Mouse (Mus musculus): ENCODE measurements around the gene Golt1a. TPM values are rescaled to one million over a fixed set of nuclear protein-coding genes. Genes with fewer than 3 reads are reported as not detected.

The Golt1a gene
- polyA plus RNA-seq, 1 experiment from 2014 or later, result 5.8 TPM

DNA sequence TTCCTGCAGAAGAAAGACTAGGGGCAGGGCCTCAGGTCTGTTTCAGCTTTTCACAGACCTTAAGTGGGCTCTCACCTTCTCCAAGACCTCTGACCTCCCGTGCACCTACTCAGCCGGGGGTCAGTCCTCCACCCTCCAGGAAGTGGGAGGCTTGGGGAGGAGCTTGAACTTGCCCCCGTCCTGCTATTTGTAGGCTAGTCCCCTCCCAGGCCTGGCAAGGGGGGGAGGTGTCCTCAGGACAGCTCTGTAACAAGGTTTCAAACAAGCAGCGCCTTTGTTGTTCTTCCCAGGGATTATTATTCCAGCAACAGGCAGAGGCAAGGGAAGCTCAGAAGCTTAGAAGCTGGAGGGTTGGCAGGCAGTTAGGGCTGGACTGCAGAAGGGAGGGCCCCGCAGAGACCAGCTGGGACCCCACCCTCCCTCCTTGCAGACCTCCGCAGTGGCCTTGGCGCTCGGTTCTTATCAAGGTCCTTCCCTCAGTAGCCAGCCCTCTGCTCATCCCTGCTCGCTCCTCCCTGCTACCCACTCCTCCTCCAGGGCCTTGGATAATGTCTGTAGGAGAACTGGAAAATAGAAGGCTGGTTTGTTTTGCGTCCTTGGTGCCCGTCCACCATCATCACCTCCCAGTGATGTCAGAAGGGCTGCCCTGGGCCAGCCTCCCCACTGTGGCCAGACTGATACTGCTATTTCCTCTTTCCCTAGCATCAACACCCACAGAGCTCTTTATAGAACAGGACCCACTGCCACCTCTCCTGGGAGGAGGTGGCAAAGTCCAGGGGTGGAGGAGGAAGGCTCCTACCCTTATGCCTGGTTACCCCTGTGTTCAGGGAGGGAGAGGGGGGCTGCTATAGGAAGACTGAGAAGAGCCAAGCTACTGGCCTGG is 58.2 kb downstream of the Golt1a start:
- H3K27ac ChIP-seq, result no peak overlapping the region
- peak overlapping the region; percentile 0; the same call in 1 of the 2 replicates for H3K4me2 ChIP-seq
- no peak overlapping the region for H3K4me3 ChIP-seq
- H3K4me1 ChIP-seq, result peaks cover 37% of the 10 kb centered on the region
- ATAC-seq, result no peak
- H3K27me3 ChIP-seq (replicated peaks), result peaks cover 42% of the 10 kb centered on the region
- H3K36me3 ChIP-seq, result no peaks in the 10 kb centered on the region
- no peaks in the 10 kb centered on the region for H3K9me3 ChIP-seq (replicated peaks)
- 7% methylated on average over 11 of the region's 11 CpGs for WGBS (ENCODE audit: insufficient replicate concordance)
- H3K9ac ChIP-seq, result no peak overlapping the region

GRCm38 (mm10) chr1:133368644-133369043 is 59.0 kb downstream of the Golt1a start:
- H3K4me3 ChIP-seq, result no peak overlapping the region
- H3K9ac ChIP-seq, result no peak overlapping the region
- ATAC-seq, result no peak
- H3K27ac ChIP-seq, result no peak overlapping the region
- no peaks in the 10 kb centered on the region for H3K9me3 ChIP-seq (replicated peaks)
- H3K4me1 ChIP-seq, result peaks cover 32% of the 10 kb centered on the region
- no peak overlapping the region for H3K4me2 ChIP-seq
- no peaks in the 10 kb centered on the region for H3K36me3 ChIP-seq
- WGBS (ENCODE audit: insufficient replicate concordance), result 54% methylated on average over 10 of the region's 10 CpGs
- peaks cover 34% of the 10 kb centered on the region for H3K27me3 ChIP-seq (replicated peaks)

DNA sequence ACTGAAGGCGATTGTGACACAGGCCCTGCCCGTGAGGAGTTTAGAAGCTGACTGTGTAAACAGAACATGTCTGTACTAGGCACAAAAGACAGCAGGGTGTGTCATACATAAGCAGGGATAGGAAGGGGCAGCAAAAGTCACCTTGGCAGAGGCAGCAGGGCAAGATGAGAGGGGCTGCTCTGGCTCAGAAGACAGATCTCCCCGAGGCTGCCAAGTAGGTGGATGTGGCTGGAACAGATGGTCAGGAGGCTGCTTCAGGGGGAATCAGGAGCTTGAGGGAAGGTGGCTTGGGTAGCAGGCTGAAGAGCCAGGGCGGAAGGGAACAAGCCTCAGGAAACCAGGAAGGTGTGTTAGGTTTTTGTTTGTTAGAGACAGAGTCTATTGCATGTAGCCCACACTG is 60.8 kb downstream of the Golt1a start:
- WGBS (ENCODE audit: insufficient replicate concordance), result 51% methylated on average over 4 of the region's 4 CpGs
- H3K4me2 ChIP-seq, result no peak overlapping the region
- no peak overlapping the region for H3K27ac ChIP-seq
- peaks cover 16% of the 10 kb centered on the region for H3K27me3 ChIP-seq (replicated peaks)
- ATAC-seq, result no peak
- H3K9me3 ChIP-seq (replicated peaks), result no peaks in the 10 kb centered on the region
- no peak overlapping the region for H3K9ac ChIP-seq
- no peaks in the 10 kb centered on the region for H3K36me3 ChIP-seq
- H3K4me3 ChIP-seq, result no peak overlapping the region
- peaks cover 26% of the 10 kb centered on the region for H3K4me1 ChIP-seq

GRCm38 (mm10) chr1:133371431-133371830 is 61.8 kb downstream of the Golt1a start:
- Histone ChIP-seq H3K36me3 (no peaks in the 10 kb centered on the region), H3K4me1 (peaks cover 32% of the 10 kb centered on the region), H3K27me3 (replicated peaks) (peaks cover 6% of the 10 kb centered on the region), H3K4me2 (no peak overlapping the region), H3K4me3 (no peak overlapping the region), H3K9ac (no peak overlapping the region), H3K27ac (peak overlapping the region; percentile 63; the same call in 1 of the 2 replicates), H3K9me3 (replicated peaks) (no peaks in the 10 kb centered on the region)
- ATAC-seq, result no peak
- 71% methylated on average over 6 of the region's 6 CpGs for WGBS (ENCODE audit: insufficient replicate concordance)

DNA sequence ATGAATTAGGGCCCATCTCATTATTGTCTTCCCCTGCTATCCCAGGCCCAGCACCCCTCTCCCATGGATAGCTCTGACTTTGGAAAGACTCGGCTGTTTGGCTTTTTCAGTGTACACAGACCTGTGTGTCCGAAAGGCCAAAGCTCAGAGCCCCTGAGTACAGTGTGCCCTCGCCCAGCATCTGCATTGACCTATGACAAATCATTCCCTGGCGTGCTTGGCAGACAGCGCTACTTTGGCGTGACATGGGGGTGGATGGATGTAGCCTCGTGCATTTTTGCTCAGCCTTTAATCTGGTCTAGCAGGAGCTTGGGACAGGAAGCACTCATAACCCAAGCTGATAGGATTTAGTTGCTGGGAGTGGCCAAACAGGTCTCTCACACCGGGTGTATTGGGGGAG is 62.5 kb downstream of the Golt1a start:
- Histone ChIP-seq H3K27ac (peak overlapping the region; percentile 58), H3K9ac (no peak overlapping the region), H3K9me3 (replicated peaks) (no peaks in the 10 kb centered on the region), H3K4me3 (no peak overlapping the region), H3K4me1 (peaks cover 31% of the 10 kb centered on the region), H3K36me3 (no peaks in the 10 kb centered on the region), H3K4me2 (no peak overlapping the region), H3K27me3 (replicated peaks) (no peaks in the 10 kb centered on the region)
- peak; percentile 29 for ATAC-seq
- WGBS (ENCODE audit: insufficient replicate concordance), result 41% methylated on average over 8 of the region's 8 CpGs

Other genes with a start within 250 kb of the Golt1a start
- gene Ppp1r15b, start 178.7 kb upstream of the Golt1a start, polyA plus RNA-seq (2016; fragmentation: Nextera tagmentation; extraction: Ambion mirVana), result 60.8 and 63.8 TPM in 2 replicates
- 2.1 and 2.2 TPM in 2 replicates for gene Plekha6, start 145.6 kb upstream of the Golt1a start, polyA plus RNA-seq (2016; fragmentation: Nextera tagmentation; extraction: Ambion mirVana)
- not detected in 2 replicates for gene Kiss1, start 12.1 kb downstream of the Golt1a start, polyA plus RNA-seq (2016; fragmentation: Nextera tagmentation; extraction: Ambion mirVana)
- gene Ren1, start 40.7 kb downstream of the Golt1a start, polyA plus RNA-seq (2016; fragmentation: Nextera tagmentation; extraction: Ambion mirVana), result 0.29 and 0.39 TPM in 2 replicates
- gene Etnk2, start 53.8 kb downstream of the Golt1a start, polyA plus RNA-seq (2016; fragmentation: Nextera tagmentation; extraction: Ambion mirVana), result 4.0 and 4.1 TPM in 2 replicates
- gene Sox13, start 114.6 kb downstream of the Golt1a start, polyA plus RNA-seq (2016; fragmentation: Nextera tagmentation; extraction: Ambion mirVana), result 3.4 and 3.7 TPM in 2 replicates

Data from liver, embryonic 12.5 days (tissue).